Mouse (Mus musculus) midbrain, postnatal 0 days (tissue): ENCODE results near the gene Lrmda. TPM values are rescaled to one million over a fixed set of nuclear protein-coding genes. Genes with fewer than 3 reads are reported as not detected.

ENCODE experiments used
- ATAC-seq: fragments of 200-750 bp; cut with Nextera tagmentation; 2 replicates; pipeline ENCODE4 v1.8.0; 2017; ENCODE audit warnings: moderate number of reproducible peaks, mild to moderate bottlenecking, moderate TSS enrichment, moderate library complexity; ENCODE audit not compliant: low FRiP score
- DNase-seq: peaks from one replicate; pipeline ENCODE4 v3.0.0-alpha.2; 2015; ENCODE audit warnings: low spot score
- H3K27ac ChIP-seq: fragments of 300-500 bp; sonication (generic); 2 replicates; pipeline ENCODE4 v1.5.1; 2014; ENCODE audit warnings: low read depth, mild to moderate bottlenecking, low read length, mixed read lengths
- H3K27me3 ChIP-seq: fragments of 300-500 bp; sonication (generic); 2 replicates; pipeline ENCODE4 v1.6.1; 2014; ENCODE audit warnings: low read length, control low read depth, mixed read lengths; ENCODE audit not compliant: insufficient read depth
- H3K36me3 ChIP-seq: fragments of 300-500 bp; sonication (generic); 2 replicates; pipeline ENCODE4 v1.6.1; 2014; ENCODE audit warnings: low read length, control low read depth, mixed read lengths; ENCODE audit not compliant: insufficient read depth
- H3K4me1 ChIP-seq: fragments of 300-500 bp; sonication (generic); 2 replicates; pipeline ENCODE4 v1.6.1; 2014; ENCODE audit warnings: mild to moderate bottlenecking, control low read depth, antibody characterized with exemption, low read length, mixed read lengths; ENCODE audit not compliant: insufficient read depth
- H3K4me2 ChIP-seq: fragments of 300-500 bp; sonication (generic); 2 replicates; pipeline ENCODE4 v1.6.1; 2014; ENCODE audit warnings: low read depth, mild to moderate bottlenecking, low read length, mixed read lengths; ENCODE audit not compliant: poor library complexity, severe bottlenecking
- H3K4me3 ChIP-seq: fragments of 300-500 bp; sonication (generic); 2 replicates; pipeline ENCODE4 v1.5.1; 2014; ENCODE audit warnings: low read depth, mild to moderate bottlenecking, low read length, moderate library complexity
- H3K9ac ChIP-seq: fragments of 300-500 bp; sonication (generic); replicated peaks from 2 replicates; pipeline ENCODE4 v1.6.1; 2014; ENCODE audit warnings: mild to moderate bottlenecking, low read length, moderate library complexity, mixed read lengths; ENCODE audit not compliant: poor library complexity, severe bottlenecking
- H3K9me3 ChIP-seq: fragments of 300-500 bp; sonication (generic); 2 replicates; pipeline ENCODE4 v1.6.1; 2016; ENCODE audit warnings: low read length, control low read depth
- CTCF ChIP-seq: IDR thresholded peaks from 2 replicates; pipeline ENCODE4 v1.5.1; 2016; ENCODE audit warnings: antibody characterized with exemption, mild to moderate bottlenecking
- WGBS: fragments of 180-500 bp; shearing (Covaris S2); extraction: QIAGEN DNeasy Blood & Tissue Kit; methylation state at CpG from one replicate; pipeline ENCODE4 v1.1.7; 2014; 5-methylcytosine and 5-hydroxymethylcytosine counted together
- polyA plus RNA-seq: library from polyadenylated mRNA; unstranded; fragments of >200 nt; fragmentation: Nextera tagmentation; extraction: Ambion mirVana; gene quantifications from 2 replicates; pipeline ENCODE4 v1.2.1, GENCODE M21; 2015
- total RNA-seq: library from RNA; depleted of rRNA; stranded (reverse); fragments of >200 nt; gene quantifications from 2 replicates; pipeline ENCODE4 v1.2.3, GENCODE M21; 2014

Lrmda gene
- total and polyA plus RNA-seq, 2 experiments from 2014 or later, result 0.35 TPM; not detected in 1

- no peaks in the 10 kb centered on the region for H3K27me3 ChIP-seq
- 82% methylated on average over 7 of the region's 7 CpGs for WGBS
- no peak for ATAC-seq
These were observed 69.8 kb downstream of the Lrmda start for GRCm38 (mm10) chr14:22089331-22089730.

GRCm38 (mm10) chr14:22089866-22090470 lies 70.5 kb downstream of the Lrmda start:
- H3K27ac ChIP-seq, result peak overlapping the region; percentile 3; the same call in 1 of the 2 replicates
- WGBS, result 66% methylated on average over 8 of the region's 8 CpGs
- no peak for ATAC-seq

More at GRCm38 (mm10) chr14:22089331-22089730, 69.8 kb downstream of the Lrmda start:
- DNase-seq, result no peak
- no peak for TF ChIP-seq CTCF
- Histone ChIP-seq H3K4me2 (no peak overlapping the region), H3K27ac (no peak overlapping the region), H3K4me3 (no peak overlapping the region), H3K9ac (no peak overlapping the region), H3K4me1 (no peaks in the 10 kb centered on the region), H3K9me3 (no peaks in the 10 kb centered on the region), H3K36me3 (no peaks in the 10 kb centered on the region)

GRCm38 (mm10) chr14:22090778-22091211 lies 71.3 kb downstream of the Lrmda start:
- no peak for TF ChIP-seq CTCF
- Histone ChIP-seq H3K36me3 (no peaks in the 10 kb centered on the region), H3K9ac (no peak overlapping the region), H3K27ac (no peak overlapping the region), H3K4me1 (no peaks in the 10 kb centered on the region), H3K9me3 (no peaks in the 10 kb centered on the region), H3K4me3 (no peak overlapping the region), H3K27me3 (no peaks in the 10 kb centered on the region), H3K4me2 (no peak overlapping the region)
- WGBS, result 70% methylated on average over 5 of the region's 5 CpGs
- ATAC-seq (no peak), DNase-seq (peak; percentile 12)

More at GRCm38 (mm10) chr14:22089866-22090470, 70.5 kb downstream of the Lrmda start:
- H3K27me3 ChIP-seq, result no peaks in the 10 kb centered on the region
- no peak overlapping the region for H3K9ac ChIP-seq
- no peak overlapping the region for H3K4me2 ChIP-seq
- no peaks in the 10 kb centered on the region for H3K4me1 ChIP-seq
- no peaks in the 10 kb centered on the region for H3K36me3 ChIP-seq
- TF ChIP-seq CTCF, result no peak
- no peak overlapping the region for H3K4me3 ChIP-seq
- DNase-seq, result peak; percentile 10
- H3K9me3 ChIP-seq, result no peaks in the 10 kb centered on the region

- Histone ChIP-seq H3K4me1 (no peaks in the 10 kb centered on the region), H3K27ac (no peak overlapping the region), H3K9me3 (no peaks in the 10 kb centered on the region), H3K27me3 (no peaks in the 10 kb centered on the region), H3K4me2 (no peak overlapping the region), H3K9ac (no peak overlapping the region), H3K36me3 (no peaks in the 10 kb centered on the region), H3K4me3 (no peak overlapping the region)
- TF ChIP-seq CTCF, result no peak
- DNase-seq, result no peak
- ATAC-seq, result no peak
- 94% methylated on average over 4 of the region's 4 CpGs for WGBS
These were observed 71.8 kb downstream of the Lrmda start for GRCm38 (mm10) chr14:22091306-22091705.

GRCm38 (mm10) chr14:22093124-22093523 lies 73.6 kb downstream of the Lrmda start:
- Histone ChIP-seq H3K36me3 (no peaks in the 10 kb centered on the region), H3K4me1 (no peaks in the 10 kb centered on the region), H3K27me3 (no peaks in the 10 kb centered on the region), H3K9me3 (no peaks in the 10 kb centered on the region), H3K9ac (no peak overlapping the region), H3K4me3 (no peak overlapping the region), H3K4me2 (no peak overlapping the region), H3K27ac (no peak overlapping the region)
- no peak for DNase-seq
- TF ChIP-seq CTCF, result no peak
- 44% methylated on average over 8 of the region's 8 CpGs for WGBS
- ATAC-seq, result no peak

- ATAC-seq (no peak), DNase-seq (no peak)
- TF ChIP-seq CTCF, result no peak
- Histone ChIP-seq H3K4me2 (no peak overlapping the region), H3K9me3 (no peaks in the 10 kb centered on the region), H3K36me3 (no peaks in the 10 kb centered on the region), H3K4me3 (no peak overlapping the region), H3K4me1 (no peaks in the 10 kb centered on the region), H3K27ac (no peak overlapping the region), H3K27me3 (no peaks in the 10 kb centered on the region), H3K9ac (no peak overlapping the region)
- 88% methylated on average over 14 of the region's 14 CpGs for WGBS
These were observed 82.7 kb downstream of the Lrmda start for GRCm38 (mm10) chr14:22101961-22102805.
